Mouse (Mus musculus) thymus, adult 18-20 months (tissue): ENCODE measurements around the gene Sumo1.
"Not testable (repeated sequence)": the region's sequence is repeated elsewhere in the genome, so short reads cannot be mapped to it uniquely, and the experiment has no call there.

ENCODE experiments used
- DNase-seq, 2 experiments: peaks; one replicate each; pipeline ENCODE4 v3.0.0; 2022; ENCODE audit warnings: mixed read lengths in 2 of 2

The Sumo1 gene

DNA sequence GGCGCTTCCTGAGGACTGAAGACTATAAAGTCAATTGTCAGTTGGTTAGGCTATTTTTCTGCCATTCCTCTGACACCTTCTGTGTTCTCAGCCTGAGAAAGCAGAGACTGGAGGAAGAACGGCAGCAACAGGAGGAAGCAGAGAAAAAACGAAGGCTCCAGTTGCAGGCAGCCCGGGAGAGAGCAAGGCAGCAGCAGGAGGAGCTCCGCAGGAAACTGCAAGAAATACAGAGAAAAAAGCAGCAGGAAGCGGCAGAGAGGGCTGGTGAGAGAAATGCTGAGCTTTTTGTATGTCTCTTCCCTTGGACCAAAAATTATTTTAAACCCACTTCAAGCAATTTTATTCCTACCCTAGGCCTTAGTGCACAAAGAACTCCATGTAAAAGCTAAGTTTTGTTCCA is 37.6 kb downstream of the Sumo1 start:
- no peak for DNase-seq

DNA sequence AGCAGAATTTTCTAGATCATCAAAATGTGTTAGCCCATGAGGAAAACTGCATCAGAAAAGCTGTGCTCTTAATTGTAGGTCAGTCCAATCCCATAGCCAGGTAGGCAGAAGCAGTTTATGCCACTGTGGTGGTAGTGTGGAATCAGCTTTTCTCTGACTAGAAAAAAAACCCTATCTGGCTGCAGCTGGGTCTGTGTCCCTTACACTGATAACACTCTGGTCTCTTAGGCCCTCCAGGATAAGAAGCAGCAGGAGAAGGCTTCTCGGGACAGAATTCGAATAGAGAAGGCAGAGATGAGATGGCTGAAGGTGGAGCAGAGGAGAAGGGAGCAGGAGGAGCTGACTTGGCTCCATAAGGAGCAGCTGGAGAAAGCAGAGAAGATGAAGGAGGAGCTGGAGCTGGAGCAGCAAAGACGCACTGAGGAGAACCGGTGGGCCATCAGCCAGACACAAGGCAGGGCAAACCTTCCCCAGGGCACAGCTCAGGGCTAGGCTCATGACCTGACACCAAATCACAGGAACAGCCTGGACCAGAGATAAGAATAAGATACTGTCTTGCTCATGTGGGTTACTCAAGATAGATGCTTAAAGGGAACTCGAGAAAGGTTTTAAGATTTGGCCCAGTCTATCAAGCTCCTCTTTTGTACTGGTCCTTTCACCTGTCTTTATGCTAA is 38.5 kb downstream of the Sumo1 start:
- no peak for DNase-seq

DNA sequence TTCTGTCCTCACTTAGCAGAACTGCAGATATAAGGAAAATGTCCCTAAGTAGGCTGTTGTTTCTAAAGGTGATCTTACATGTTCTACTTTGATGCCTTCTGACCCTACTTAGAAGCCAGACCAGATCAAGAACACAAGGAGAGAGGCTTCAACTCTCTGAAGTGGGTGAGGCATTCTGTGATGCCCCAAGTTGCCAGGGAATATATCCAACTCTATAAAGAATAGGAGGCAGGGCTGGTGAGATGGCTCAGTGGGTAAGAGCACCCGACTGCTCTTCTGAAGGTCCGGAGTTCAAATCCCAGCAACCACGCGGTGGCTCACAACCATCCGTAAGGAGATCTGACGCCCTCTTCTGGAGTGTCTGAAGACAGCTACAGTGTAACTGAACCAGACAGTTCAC is 40.3 kb downstream of the Sumo1 start:
- not testable (repeated sequence) for DNase-seq

DNA sequence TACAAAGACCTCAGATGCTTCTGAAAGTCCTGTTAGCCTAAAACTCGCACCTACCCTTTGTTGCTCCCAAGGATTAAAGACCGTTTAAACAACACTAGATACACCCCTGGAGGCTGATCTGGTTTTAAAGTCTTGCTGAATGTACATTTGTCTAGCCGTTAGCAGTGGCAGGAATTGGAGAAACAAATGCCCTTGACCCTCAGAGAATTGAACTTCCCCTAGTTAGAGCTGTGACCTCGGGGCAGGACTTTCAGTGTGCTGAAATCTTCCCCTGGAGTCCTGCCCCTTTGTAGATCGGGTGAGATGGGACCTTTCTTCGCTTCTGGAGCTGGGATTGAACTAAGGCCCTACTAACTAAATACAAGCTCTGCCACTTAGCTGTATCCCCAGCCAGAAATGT is 41.4 kb downstream of the Sumo1 start:
- DNase-seq, result no peak

DNA sequence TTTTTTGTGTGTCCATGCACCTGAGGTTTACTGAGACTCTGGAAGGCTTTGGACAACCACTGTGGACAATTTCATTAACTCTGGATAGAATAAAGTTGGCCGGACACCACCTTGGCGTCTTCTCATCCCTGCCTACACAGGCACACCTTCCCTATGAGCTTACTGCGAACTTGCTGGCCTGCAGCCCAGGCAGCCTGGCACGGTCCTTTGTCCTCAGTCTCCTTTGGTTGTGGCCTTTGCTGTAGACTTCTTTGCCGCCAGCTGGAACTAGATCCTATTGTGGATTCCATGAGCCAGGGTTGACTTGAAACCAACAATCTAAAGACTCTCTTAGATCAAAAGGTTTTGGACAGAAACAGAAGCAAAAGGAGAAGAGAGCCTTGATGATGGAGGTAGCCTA is 45.2 kb downstream of the Sumo1 start:
- no peak for DNase-seq

DNA sequence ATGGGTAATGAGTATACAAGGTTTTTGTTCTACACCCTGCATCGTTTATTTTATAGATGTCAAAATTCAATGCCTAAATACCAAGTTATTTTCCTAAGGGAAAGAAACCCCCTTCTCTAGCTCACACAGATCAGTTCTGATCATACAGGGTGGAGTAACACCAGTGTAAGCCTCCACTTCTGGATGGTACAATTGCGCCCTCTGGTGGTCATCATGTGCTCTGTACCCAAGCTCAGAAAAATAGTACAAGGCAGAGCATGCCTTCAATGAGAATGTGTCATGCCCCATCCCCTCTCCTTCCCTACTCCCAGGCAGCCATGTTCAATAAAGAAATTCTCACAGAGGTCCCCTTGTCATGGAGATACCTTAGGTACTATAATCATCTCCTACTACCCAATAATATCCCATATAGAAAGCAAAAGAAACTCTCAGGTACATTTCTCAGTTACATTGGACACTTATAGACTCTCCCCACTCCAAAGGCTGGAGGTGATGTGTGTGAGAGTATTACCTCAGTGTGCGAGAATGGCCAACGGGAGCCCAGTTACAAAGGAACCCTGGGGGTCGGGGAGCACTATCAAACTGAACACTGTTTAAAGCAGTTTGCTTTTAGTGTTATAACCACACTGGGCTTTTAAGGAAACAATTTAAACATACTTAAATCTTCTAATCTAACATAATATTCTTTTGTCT is 47.2 kb downstream of the Sumo1 start:
- no peak for DNase-seq

DNA sequence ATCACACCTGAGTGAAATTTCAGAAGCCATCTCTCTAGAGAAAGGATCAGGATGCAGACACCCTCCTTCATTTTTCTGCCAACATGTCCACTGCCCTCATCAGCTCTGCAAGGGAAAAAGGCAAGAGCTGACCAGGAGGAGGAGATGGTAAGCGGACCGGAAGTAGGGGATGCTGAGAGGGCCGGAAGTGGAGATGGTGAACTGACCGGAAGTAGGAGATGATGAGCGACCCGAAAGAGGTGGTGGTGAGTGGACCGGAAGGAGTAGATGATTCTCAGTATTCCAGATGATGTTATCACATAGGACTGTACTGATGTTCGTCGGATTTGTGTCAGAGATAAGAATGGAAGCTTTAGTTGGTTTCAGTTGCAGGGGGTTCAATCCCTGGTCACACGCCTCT is 51.4 kb downstream of the Sumo1 start:
- no peak for DNase-seq

DNA sequence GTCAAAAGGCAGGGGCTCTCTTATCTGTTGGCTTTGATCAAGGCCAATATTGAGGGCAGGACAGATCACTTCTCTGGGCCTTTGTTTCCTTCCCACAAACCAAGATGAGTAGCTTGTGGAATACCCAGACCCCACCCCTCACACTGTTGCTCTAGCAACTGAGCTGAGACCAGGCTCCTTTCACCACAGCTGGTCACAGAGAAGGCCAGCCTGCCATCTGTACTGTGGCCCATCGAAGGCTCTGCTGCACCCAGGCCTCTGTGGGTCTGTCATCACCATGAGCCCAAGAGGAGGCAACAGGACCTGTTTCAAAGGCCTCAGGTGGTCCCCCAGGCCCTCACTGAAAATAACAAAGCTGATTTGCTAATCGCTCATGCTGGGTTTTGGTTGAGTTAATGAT is 55.6 kb downstream of the Sumo1 start:
- DNase-seq, result no peak

DNA sequence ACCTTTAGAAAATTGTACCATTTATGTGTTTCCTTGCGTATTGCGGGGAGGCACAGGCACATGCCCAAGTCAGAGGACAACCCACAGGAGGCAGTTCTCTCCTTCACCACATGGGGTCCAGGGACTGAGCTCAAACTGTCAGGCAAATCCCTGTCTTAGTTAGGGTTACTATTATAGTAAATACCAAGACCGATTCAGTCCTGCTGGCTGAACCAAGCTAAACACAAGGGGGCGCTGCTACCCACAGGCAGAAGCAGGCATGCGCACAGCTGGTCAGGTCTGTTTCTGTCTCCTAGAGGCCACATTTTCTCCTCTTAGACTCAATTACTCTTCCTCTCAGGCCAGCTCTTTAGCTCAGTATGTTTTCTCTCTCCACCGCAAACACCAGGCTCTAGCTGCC is 56.8 kb downstream of the Sumo1 start:
- peak in 1 of 2 experiments; percentile 28 for DNase-seq

DNA sequence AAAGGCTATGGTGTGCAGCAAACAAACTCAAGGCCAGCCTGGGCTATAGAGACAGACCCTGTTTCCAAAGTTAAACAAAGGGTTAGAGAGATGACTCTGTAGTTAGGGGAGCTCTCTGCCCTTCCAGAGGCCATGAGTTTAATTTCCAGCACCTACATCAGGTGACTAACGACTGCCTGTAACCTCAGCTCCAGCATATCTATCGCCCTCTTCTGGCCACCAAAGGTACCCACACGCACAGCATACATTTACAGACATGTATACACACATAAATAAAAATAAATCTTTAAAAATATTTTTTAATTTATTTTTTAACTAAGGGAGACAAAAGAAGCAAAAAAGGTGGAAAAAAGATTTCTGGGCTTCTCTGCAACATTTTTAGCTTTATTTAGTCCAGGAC is 59.7 kb downstream of the Sumo1 start:
- DNase-seq, result no peak

DNA sequence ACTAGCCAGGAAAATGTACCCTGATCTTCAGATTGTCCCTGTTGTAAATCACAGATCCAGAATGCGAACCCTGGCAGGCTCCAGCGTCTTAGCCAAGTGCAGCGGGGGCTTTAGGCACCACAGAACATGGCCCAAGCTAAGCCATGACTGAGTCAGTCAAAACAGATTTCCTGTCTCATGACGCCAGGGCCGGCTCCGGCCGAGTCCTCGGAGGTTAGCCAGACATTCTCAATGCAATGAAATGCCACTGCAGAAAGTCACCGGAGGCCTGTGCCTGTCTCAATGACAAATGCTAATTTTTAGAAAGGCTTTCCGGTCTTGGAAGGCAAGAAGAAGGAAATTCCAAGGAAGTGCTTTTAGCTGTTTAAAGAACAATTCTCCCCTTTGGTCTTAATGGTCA is 60.7 kb downstream of the Sumo1 start:
- no peak for DNase-seq

DNA sequence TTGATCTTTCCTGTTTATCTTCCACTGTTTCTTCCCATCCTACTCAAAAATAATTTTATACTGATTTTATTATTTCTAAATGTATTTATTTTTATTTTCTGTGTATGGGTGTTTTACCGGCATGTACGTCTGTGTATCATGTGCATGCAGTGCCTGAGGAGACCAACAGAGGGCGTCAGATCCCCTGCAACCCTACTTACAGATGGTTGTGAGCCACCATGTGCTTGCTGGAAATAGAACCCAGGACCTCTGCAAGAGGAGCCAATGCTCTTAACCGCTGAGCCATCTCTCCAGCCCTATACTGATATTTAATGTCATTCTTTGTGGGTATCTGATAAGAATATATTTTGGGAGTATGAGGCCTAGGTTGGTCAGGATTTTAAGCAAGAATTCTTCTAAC is 61.2 kb downstream of the Sumo1 start:
- DNase-seq, result no peak

DNA sequence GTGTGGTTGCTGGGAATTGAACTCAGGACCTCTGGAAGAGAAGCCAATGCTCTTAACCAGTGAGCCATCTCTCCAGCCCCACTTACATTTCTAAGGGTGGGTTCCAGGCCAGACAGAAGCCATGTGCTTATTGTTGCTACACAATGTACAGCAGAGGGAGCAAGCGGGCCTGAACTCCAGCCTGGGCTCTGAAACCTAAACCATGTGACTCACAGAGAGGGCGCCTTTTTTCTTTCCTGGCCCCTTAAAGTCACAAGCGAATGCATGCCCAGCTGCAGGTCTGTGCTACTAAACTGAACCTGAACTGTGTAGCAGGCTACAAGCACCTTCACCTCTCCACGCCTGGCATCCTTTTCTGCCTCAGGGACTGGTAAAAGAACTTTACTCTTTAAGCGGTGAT is 61.7 kb downstream of the Sumo1 start:
- peak in 1 of 2 experiments; percentile 54 for DNase-seq

DNA sequence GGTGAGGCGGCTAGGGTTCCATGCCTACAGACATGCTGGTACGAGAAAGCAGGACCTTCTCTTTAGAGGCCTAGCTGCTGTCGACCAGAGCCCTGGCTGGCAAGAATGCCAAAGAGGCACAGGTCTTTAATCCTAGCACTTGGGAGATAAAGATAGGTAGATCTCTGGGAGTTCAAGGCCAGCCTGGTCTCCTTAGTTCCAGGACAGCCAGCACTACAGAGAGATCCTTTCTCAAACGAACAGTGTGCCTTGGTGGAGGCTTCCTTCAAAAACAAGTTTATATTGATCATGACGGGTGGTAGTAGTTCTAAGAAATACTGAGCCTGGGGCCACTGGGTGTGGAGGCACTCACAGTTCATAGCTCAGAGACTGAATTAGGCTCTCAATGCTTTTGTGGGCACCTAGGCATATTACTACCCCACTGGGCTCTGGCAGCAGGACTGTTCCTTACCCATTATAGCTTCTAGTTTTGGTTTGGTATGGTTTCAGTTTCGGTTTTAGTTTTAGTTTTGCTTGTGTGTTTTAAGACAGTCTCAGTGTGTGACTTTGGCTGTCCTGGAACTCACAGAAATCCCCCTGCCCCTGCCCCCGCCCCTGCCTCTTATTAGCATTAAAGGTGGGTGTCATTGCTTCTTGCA is 62.4 kb downstream of the Sumo1 start:
- no peak for DNase-seq

DNA sequence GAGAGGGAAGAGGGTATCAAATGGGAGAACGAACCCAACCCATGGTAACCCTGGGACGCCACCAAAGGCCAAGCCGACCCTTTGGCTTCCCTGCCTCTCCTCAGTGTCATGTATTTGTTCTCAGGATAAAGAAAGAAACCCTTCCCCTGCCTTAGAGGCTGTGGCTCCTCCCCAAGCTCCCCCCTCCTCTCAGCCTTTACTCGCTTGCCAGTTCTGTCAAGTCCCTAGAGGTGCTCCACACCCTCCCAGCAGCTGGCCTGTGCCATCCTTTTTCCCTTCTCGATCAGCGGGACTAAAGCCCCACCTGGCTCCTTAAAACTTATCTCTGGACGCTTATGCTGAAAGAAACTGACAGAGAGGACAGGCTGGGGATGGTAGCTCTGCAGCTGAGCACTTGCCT is 63.6 kb downstream of the Sumo1 start:
- DNase-seq, result no peak

DNA sequence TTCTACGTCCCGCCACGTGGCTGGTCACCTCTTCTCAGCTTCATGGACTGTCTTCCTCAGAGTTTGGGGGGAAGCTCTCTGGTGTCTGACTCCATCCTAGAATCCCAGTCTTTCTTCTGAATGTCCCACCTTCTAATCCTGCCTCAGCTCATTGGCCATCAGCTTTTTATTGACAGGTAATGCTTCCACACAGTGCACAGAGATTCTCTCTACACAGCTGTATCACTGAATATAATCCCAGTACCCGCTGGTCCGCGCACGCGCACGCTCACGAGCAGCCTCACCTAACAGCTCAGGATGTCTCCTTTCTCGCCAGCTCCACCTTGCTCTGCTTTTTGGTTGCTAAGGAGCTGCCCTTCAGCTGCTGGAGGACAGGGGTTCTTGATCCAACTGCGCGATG is 64.2 kb downstream of the Sumo1 start:
- no peak for DNase-seq

DNA sequence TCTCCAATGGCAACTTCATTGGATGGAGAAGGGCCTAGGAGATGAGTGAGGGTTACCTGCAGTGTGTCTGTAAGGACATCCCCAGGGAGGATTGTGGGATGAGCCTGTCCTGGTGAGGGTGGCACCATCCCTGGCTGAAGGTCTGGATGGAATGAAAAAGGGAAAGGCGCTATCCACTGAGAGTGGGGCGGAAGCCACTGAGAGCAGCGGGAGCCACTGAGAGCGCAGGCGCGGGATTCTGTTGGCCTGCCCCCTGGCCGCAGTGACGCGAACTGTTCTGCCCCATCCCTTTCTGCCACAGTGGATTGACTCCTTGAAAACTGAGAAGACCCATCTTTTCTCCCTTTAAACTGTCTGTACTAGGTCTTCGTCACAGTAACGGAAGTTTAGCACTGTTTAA is 66.7 kb downstream of the Sumo1 start:
- no peak for DNase-seq

DNA sequence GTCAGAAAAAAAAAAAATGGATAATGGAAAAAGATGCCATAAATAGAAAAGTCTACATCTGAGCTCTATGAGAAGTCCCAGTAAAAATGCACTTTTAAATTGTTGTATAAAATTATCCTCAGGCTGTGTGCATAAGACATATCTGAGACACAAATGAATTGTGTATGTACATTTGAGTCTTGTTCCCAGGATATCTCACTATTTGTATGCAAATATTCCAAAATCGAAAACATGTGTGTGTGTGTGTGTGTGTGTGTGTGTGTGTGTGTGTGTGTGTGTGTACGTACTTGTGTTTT is 67.3 kb downstream of the Sumo1 start:
- no peak for DNase-seq

DNA sequence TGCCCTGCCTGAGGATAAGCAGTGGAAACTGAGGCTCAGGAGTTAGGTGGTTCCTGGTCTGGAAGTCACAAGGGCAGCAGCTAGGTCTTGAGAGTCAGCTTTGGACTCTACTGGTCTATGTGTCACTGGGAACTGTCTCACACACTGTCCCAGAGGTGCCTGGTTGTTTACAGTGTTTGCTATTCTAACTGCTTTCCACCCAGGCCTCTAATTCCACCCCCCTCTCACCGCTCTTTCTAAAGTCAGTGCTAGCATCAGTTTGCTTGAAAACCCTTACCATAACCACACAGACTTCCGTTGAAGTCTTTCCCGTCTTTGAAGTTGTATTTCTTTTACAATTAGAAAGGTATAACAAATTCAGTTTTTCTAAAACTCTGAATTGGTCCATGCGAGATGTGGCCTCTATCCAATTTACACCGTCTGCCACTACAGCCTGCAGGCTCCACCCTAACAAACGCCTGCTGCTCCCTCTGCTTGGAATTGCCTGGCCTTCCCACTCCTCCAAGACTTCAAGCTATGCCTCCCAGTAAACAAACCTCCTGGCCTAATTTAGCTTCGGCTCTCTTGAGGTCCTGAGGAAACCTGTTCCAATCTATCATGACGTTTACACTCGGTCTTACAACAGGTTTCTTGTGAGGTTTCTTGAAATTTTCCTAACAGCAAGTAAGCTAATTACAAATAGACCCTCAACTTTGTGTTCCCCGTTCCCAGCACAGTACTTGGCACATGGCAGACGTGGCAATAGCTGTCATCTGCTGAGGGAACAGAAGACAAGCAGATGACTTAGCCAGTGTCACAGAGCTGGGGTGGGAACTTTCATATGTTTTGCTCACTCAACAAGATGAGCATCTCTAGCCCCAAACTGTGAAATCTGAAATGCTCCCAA is 67.9 kb downstream of the Sumo1 start:
- DNase-seq, result peak in 1 of 2 experiments; percentile 42

DNA sequence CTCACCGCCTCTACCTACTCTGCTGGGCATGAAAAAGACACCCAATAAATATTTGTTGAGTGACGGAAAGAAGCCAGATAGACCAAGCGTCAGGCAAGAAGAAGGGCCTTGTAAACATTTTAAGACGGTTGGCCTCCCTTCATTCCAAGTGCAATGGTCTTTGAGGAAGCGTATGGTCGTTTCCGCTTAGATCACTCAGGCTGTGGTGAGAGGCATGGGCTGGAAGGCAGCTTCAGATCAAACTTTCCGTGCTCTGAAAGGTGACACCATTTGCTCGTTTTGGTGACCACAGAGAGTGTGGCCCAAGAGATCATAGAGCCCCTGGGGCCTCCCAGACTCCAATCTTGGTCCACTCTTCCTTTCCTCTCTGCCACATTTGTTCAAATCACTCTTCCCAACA is 75.0 kb downstream of the Sumo1 start:
- DNase-seq, result no peak

DNA sequence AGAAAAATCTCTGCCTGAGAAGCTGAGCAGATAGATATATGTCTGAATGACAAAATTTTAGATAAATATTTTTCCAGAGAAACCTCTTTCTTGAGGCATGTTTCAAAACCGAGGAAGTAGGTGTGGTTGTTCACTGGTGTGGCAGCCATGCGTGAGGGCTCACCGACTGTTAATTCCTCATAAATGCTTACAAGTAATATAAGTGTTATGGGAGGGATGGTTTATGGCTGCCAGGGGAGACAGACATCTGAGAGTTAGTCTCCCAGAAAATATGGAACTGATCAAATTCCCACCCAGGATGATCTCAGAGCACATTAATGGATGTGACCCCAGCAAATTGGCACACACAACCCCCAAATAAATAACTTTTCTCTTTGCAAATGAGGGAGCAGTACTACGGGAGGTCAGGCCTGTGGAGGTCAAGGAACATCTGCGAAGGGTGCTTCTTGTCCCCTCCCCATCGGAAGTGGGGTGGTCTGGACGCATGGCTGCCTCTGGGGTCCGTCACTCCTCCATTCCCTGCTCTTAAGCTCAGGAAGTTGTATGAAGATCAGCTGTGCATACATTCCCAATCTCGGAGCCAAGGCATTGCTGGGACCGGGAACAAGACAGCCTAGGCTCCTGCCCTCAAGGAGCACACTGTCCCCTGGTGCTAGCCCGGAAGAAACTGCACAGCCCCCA is 75.9 kb downstream of the Sumo1 start:
- DNase-seq, result no peak

DNA sequence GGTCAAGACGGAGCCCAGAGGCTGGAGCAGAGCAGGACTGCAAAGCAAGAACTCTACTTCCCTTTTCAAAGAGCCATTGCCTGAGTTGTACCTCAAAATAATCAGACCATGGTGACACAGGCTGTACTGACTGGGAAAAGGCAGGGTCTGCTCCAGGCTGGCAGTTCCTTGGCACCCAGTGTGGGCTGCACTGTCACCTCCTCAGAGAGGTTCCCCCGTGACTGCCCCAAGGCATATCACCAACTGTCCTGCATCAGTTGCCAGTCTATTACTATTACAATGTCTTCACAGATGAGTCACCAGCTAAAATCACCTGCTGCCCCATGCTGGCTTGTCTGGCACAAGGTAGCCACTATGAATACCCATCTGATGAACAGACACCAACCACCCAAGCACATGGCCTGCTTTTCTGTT is 77.0 kb downstream of the Sumo1 start:
- DNase-seq, result no peak

DNA sequence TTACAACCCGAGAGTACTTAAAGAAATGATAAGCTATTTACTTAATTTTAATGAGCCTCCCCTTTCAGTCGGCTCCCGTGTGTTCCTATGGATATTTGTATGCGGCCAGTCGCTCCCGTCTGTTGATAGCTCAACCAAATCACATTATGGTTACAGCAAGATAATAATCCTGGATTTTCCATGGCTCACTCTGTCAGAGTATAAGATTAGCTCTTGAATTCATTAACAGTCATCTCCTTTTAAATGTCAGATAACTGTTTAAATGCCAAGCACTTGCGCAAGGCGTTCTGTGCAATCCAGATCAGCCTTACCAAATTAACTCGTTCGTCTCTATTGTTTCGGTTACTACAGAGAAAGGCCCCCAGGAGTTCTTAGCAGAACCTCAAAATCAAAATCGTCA is 77.8 kb downstream of the Sumo1 start:
- no peak for DNase-seq
